Mouse (Mus musculus) frontal cortex, postnatal 36 days (tissue): Measurements from ENCODE around the gene Vps37b.
A peak's percentile ranks its signal among the peaks of the same experiment; 100 is the strongest.

Source experiments
- DNase-seq, 2 experiments: peaks; one replicate each; pipeline ENCODE4 v3.0.0; 2022; ENCODE audit warnings: low spot score in 2 of 2

Gene Vps37b

DNA sequence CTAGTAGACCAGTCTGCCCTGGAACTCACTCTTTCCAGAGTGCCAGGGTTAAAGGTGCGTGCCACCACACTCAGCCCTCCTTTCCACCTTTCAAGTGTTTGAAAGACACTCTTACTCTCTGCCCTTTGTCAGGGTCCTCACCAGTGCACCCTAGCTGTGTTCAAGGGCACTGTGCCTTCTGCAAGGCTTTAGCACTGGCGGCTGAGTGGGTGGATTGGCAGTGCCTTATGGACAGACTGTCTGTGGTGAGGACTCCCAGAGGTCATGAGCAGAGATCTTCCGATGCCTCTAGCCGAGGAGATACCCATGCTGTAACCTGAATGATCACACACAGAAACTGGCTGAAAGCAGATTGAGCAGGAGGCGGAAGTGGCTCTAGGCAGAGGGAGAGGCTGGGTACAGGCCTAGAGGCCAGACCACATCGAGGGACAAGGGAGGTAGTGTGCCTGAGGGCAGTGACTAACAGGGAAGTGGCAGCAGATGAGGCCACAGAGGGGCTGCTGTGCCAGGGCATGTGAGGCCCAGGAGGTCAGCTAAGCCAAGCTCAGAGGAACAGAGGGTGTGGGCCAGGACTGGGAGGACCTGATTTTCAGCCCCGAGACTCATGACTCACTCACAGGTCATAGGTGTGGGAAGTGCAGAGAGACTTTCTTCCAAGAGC lies 14.8 kb upstream of the Vps37b start:
- no peak for DNase-seq

DNA sequence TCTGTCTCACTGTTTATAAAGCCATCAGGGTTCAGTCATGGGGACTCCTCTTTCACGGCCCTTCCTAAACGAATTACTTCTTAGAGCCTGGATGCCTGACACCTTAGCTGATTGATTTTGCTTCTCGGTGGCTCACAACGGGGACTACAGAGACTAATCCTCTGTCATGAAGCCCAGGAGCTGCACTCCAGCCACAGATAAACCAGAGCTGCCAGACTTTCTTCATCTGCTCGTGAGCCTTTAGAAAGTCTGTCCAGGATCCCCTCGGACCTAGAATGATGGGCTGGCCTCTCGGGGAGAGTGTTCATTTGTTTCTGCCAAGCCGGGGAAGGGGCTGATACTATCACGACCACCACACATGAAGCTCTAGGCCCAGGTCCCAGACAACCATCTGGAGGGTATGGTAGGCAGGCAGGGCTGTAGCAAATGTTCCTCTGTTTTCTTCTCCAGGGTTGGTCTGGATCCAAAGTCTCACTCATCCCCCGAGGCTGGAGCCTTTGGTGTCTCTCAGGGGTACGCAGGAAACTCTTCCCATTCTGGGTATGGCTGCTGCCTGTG lies 13.5 kb upstream of the Vps37b start:
- peak in 1 of 2 experiments; percentile 42 for DNase-seq

DNA sequence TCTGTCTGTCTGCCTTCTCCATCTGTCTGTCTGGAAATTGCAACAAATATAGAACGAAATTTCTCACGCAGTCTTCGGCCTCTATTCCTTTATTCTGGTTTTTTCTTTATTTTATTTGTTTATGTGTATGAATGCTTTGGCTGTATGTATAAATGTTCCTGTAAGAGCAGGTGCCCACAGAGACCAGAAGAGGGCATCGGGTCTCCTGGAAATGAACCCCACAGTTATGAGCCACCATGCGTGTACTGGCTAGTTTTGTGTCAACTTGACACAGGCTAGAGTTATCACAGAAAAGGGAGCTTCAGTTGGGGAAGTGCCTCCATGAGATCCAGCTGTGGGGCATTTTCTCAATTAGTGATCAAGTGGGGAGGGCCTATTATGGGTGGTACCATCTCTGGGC lies 11.9 kb upstream of the Vps37b start:
- DNase-seq: no peak

DNA sequence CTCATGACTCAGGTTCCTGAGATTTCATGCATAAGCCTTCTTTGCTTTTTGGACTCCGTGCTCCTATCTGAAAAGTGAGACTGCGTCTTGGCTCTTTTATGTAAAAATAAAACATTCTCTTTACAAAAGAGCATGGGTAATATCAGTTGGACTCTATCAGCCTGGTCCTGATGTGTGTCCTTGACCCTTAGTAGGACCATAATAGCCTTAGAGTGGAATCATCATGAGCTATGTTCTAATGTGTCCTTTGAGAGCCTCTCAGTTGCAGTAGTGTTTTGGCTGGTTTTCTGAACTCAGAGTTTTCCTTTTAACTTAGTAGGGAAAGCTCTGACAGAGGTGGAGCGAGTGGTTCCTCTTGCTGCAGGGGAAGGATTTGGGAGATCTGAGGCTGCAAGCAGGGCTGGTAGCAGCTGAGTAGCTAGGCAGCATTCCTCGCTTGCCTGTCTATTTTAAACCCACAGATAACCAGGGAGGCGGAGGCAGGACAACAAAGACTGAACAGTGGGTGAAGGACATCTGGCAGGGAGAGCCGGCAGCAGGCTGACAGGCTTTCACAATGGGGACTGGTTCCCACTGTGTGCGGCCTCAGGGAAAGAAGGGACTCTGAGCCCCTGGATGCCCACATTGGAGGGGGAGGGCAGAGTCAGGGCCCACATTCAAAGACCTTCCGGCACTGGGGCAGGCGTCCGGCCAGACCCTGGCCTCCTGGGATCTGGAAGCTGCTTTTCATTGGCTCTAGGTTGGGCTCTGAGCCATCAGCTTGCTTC lies 11.3 kb upstream of the Vps37b start:
- peak; percentile 80 to 89 for DNase-seq

DNA sequence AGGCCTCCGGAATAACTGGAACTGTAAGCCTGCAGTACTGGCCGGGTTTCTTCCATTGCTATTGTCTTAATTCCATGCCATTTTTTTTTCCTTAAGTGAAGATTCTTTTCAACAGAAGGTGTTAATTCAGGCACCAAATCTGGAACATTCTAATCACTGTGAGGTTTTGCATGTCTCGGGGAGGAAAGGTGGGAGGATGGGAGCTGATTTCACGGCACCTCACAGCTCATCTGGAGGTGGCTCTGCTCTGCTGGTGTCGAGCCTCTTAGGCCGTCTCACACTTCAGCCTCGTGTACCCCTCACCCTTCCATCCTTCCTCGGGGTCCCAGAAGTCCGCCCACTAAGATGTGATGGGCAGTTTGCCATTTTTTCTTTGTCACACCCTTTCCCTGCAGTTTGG lies 9.0 kb upstream of the Vps37b start:
- no peak for DNase-seq

DNA sequence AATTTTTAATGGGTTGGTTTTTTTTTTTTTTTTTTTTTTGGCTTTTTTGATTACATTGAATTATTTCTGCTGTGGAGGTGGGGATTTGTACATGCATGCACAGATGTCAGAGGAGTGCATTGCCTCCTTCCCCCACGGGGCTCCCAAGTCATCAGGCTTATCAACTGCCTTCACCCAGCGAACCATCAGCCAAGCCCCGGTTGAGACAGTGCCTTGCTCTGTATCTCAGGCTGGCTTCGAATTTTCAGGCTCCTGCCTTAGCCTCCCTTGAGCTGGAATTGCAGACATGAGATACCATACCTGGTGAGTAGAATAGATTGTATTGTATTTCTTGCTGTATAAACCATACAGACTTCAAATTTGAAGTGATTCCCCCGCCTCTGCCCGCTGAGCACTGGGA lies 7.5 kb upstream of the Vps37b start:
- DNase-seq: no peak

DNA sequence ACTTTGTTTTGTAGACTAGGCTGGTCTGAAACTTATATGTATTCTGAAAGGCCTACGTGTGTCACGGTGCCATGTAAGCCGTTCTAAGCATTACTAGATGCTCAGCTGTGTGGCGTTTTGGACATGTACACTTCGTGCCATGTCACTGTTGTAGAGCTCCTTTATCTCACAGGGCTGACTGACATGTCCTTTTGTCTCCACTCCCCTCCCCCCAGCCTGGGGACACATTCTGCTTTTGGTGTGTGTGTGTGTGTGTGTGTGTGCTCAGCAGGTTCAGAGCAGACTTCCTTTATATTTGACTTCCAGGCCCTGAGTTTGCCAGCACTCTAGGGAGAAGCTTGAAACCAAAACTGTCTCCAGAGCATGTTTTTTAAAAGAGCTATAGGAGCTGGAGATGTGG lies 4.8 kb upstream of the Vps37b start:
- DNase-seq: no peak

DNA sequence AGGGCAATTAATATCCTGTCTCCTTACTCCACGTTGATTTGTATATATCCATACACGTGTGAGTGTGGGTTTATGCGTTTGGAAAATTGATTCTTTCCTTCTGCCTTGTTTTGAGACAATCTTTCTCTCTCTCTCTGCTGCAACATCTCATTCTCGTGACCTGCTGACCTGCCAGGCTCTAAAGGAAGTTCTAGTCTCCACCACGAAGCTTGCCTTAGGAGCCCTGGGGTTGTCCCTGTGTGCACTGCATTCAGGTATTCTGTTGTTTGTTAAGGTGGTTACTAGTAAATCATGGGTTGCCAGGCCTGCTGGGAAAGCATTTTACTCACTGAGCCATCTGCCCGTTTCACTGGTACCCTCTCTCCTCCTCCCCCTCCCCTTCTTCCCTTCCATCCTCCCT lies 4.3 kb upstream of the Vps37b start:
- no peak for DNase-seq

DNA sequence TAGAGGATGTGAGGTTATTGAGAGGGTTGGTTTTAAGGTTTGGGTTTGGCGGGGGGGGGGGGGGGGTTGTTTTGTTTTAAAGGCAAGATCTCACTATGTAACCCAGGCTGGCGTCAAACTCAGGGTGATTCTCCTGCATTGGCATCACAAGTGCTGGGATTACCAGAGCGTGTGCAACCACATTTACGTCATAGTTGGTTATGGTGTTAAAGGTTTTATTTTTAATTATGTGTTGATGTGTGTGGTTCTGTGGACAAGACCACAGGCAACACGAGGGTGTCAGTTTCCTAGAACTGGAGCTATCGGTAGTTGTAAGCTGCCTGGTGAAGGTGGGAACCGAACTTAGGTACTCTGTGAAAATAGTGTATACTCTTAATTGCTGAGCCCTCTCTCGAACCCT lies 3.7 kb upstream of the Vps37b start:
- DNase-seq: no peak

DNA sequence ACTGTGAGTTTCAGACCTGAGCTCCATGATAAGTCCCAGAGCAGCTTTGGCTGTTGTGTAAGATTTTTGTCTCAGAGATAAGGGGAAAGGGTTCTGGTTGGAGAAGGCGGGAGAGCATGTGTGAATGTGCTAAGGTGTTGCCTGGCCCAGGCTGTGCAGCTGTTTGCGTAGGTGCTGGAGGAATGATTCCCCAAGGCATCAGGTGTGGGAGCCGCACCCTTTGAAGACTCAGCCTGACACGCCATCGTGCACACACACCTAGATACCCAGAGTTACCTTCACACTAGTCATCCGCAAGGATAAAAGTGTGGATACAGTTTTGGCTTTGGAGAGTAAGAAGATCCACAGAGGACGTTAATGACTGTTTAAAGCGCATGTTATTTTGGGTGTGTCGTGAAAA lies 3.3 kb upstream of the Vps37b start:
- no peak for DNase-seq

DNA sequence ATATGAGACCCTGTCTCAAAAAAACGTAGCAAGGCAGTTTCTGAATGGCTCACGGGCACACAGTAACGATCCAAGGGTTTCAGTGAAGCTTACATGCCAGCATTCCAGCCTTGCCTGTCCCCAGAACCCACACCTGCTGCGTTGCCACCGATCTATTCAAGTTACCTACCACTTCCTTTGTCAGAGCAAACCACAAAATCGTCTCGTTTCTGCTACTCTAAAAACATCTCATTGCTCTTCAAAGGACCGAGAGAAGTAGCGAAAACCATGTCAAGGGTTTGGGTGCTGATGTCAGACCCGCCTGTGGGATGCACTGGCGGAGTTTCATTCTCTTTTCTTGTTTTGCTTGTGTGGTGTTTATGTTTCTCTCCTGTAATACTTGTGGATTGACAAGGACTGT lies 2.4 kb upstream of the Vps37b start:
- no peak for DNase-seq

DNA sequence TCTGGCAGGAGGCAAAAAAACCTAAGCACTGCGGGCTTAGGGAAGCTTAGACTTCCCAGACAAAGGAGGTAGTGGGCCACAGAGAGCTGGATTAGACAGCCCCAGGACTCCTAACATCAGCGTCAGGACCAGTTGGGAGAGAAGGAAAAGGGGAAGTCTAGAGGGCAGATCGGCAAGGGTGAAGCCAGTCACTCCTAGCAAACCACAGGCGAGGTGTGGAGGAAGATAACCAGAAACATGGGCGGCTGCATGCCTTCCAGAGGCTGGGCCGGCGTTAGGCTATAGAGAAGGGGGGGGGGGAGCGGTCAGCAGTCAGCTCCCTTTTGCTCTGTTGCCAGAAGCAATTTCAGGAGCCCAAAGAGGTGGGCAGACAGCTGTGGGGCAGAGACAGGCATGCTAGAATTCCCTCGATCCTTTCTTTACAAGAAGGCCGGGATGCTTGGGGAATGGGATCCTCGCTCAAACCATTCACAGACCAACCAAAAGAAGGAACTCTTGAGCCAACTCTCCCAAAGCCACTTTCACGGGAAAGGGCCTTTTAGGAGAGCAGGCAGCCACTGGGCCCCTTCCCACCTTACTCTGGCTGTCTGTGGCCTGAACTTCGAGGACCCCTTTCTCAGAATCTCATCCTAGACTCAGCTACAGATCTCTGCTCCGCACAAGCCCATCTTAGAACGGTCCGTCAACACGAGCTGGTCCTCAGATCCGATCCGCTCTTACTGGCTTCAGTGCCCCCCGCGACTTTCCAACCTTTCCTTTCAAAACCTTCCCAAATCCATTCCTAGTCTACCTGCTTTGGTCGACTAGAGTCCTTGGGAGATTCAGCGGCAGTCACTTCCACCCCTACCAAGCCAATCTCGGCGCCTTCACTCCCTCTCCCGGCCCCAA lies 758 bp downstream of the Vps37b start:
- DNase-seq: no peak

DNA sequence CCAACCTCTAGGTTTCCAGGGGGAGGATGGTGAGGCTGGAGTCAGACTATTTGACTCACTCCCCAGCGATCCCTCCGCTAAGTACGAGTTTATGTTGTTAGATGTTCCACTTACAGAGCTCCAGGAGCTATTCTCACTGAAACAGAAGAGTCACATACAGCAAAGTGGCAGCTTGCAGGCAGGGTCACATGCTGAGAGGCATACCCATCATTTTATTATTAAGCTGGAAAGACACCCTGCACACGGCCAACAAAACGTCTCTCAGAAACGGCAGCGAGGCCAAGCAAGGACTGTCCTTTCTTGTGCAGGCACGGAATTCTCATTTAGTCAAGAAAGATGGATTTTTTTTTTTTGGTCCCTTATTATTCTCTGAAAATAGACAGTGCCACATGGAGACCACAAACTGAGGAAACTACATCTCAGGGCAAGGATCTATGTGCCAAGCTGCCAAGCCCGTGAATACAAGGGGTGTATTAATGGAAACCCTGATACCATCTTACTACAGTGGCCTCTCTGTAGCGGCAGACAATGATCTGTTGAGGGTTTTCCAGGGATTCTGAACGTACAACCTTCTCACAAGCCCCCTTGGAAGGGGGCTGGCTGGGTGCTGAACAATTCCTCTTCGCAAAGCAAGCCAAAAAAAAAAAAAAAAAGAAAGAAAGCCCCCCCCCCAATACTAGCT lies 1.5 kb downstream of the Vps37b start:
- no peak for DNase-seq

DNA sequence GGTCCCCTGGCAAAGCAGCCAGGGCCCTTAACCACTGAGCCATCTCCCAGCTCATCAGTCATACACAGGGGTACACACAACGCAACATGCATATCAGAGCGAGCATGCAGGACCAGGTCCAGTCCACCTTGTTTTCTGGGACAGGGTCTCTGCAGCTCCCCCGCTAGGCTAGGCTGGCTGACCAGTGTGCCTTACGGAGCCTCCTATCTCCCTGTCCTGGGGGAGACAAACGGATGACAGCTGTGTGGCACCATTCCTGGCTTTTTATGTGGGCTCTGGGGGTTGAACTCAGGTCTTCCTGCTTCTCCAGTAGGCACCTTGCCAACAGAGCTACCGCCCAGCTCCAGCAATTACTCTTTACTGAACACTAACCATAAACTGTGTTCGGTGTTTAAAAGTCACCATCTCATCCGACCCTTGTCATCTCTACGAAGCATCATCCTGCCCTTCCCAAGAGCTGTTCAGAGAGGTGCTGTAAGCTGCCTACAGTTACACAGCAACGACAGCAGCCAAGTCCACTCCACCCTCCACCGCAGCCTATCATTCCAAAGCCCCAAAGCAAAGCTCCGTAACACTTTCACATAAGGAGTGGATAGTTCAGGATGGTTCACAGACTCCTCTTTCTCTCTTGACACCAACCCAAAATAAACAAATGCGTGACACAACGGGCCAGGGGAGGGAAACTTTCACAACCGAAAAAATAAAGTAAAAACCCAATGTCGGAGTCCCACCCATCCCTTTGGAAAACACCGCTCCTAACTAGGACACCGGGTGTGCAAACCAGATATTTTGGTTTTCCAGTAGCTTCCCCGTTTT lies 2.6 kb downstream of the Vps37b start:
- no peak for DNase-seq

DNA sequence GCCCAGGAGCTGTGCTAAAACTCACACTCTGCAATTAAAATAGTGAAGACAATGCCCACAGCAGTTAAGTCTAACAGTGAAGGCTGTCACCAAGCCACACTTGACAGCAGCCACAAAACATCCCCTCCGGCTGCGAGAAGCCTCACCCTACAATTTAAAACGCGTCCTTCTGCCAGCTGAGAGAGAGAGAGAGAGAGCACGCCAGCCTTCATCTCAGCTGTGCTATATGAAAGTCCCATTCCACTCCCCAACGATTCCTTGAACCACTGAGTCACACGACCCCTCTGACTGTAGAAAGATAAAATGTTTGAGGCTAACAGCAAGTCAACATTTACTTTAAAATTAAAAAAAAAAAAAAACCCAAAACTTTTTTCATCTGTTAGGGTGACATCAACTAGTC lies 3.4 kb downstream of the Vps37b start:
- DNase-seq: no peak

DNA sequence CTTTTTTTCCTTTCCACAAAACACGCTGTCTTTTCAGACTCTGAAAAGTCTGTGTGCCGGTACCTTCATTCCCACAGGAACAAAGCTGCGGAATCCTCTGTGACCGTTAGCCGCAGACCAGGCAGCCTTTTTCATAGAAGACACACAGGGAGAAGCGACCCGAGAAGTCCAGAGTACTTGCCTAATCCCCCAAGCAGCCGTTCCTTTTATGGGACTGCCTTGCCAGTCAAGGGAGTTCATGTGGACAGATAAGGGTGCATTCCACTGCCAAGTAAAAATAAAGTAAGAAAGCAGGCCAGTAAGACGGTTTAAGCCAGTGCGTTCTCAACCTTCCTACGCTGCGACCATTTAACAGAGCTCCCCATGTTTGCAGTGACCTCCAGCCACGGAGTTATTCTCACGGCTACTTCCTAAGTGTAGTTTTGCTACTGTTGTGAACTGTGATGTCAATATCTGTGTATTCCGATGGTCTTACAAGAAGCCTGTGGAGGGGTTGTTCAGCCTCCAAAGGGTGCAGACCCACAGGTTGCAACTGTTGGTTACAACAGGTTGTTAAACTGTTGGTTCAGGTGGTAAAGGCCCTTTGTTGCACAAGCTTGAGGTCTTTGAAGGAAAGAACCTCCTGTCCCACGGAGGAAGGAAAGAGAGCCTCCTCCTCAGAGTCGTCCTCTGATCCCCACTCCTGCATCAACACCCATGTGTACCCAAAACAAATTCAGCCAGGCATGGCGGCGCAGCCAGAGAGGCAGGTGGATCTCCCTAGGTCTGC lies 4.2 kb downstream of the Vps37b start:
- DNase-seq: no peak

DNA sequence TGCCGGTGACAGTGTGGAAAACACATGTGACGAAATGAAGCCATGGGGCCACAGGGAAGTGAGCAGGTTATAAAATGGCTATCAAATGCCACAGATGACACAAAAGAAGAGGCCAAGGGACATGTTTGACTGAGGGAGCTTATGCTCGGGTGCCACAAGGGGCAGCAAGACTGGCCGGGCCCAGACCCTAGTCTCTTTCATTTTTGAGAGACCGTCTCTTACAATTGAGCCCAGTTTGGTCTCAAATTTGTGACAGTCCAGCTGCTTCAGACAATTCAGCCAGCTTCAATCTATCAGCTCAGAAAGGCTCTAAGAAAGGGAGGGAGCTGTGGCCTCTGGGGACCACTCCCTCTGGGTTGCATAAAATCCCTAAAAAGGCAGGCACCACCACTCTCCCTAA lies 5.5 kb downstream of the Vps37b start:
- DNase-seq: no peak

DNA sequence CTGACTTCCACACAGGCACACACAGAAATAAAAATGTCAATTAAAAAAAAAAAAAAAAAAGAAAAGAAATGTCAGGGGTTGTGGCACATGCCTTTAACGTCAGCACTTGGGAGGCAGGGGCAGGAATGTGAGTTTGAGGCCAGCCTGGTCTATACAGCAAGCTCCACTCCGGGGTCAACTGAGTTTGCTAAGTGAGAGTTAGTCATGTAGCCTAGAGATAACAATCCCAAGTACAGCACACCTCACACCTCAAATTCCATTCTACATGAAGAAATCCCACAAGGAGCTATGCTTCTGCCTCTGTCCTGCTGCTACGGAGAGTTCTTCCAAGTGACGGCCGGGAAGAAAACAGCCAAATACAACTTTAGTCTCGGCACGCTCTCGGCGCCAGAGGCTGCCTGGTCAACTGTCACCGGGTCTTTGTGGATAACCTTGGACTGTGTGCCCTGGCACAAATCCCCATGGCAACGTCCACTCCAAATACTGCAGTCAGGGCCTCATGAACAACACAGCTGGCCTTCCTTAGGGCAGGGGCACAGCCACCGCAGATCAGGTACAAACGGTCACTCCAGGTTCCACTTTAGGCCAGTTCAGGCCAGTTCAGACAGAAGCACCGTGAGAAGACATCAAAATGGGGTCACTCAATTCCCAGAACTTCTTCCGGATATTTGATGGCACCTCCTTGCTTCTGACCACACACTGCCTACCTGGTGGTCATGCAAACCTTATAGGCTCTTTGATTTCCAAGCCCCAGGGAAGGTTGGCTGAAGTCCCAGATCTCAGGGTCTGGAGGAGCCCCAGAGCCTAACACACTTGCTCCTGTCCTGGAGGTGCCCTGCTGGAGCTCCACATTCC lies 6.3 kb downstream of the Vps37b start:
- DNase-seq: no peak

DNA sequence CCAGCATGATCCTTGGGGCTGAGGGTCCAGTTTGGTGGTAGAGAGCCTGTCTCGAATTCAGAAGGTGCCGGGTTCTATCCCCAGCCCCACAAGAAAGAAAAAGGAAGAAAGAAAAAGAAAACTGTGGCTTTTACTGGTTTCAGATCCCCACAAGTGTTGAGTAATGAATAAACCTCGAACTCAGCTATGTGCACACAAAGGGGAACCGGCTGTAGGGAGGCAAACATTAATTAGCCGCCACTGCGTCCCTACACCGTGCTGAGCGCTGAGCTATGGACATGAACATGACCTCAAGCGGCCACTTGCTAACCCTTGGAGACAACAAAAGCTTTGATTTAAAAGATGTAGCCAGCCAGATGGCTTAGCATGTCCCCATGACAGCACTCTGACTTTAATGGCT lies 6.9 kb downstream of the Vps37b start:
- no peak for DNase-seq
